Mouse (Mus musculus): ENCODE measurements around the gene P2rx7.

GRCm38 (mm10) chr5:122645290-122645689 lies 1.6 kb downstream of the P2rx7 start:
- no peak for TF ChIP-seq MAFK (IDR thresholded peaks at IDR 0.05; ENCODE audit: insufficient read depth, low read depth, low read length)
- no peak for TF ChIP-seq ZC3H11A (IDR thresholded peaks at IDR 0.05; ENCODE audit: borderline replicate concordance, low read depth, low read length)
- no peak for TF ChIP-seq ZNF384 (IDR thresholded peaks at IDR 0.05; ENCODE audit: low read depth, low read length)
